Mouse (Mus musculus) G1E-ER4 (cell line): Measurements from ENCODE around the gene Slc34a2. TPM values are rescaled to one million over a fixed set of nuclear protein-coding genes. Genes with fewer than 3 reads are reported as not detected.

Experiments used
- GATA1 ChIP-seq: IDR thresholded peaks from one replicate; pipeline ENCODE4 v1.8.0; 2012; ENCODE audit warnings: low read length, inconsistent platforms
- polyA plus RNA-seq: library from polyadenylated mRNA; stranded (reverse); fragments of >175 nt; gene quantifications from 2 replicates; pipeline ENCODE4 v1.2.3, GENCODE M21; 2012

Gene Slc34a2
- polyA plus RNA-seq, 1 experiment = not detected

- no peak for TF ChIP-seq GATA1
Observed at GRCm38 (mm10) chr5:53061532-53062130, 23.8 kb downstream of the Slc34a2 start.

- TF ChIP-seq GATA1 = no peak
Observed at GRCm38 (mm10) chr5:53074553-53074952, 36.7 kb downstream of the Slc34a2 start.

- TF ChIP-seq GATA1 = no peak
Observed at GRCm38 (mm10) chr5:53078453-53078852, 40.6 kb downstream of the Slc34a2 start.

GRCm38 (mm10) chr5:53087452-53087851 lies 49.6 kb downstream of the Slc34a2 start:
- no peak for TF ChIP-seq GATA1

GRCm38 (mm10) chr5:53091331-53091730 lies 53.5 kb downstream of the Slc34a2 start:
- no peak for TF ChIP-seq GATA1

- no peak for TF ChIP-seq GATA1
Observed at GRCm38 (mm10) chr5:53101848-53102473, 64.1 kb downstream of the Slc34a2 start.

GRCm38 (mm10) chr5:53104177-53104855 lies 66.4 kb downstream of the Slc34a2 start:
- TF ChIP-seq GATA1 = no peak

GRCm38 (mm10) chr5:53105716-53106115 lies 67.8 kb downstream of the Slc34a2 start:
- no peak for TF ChIP-seq GATA1

- no peak for TF ChIP-seq GATA1
Observed at GRCm38 (mm10) chr5:53106125-53106524, 68.2 kb downstream of the Slc34a2 start.

- TF ChIP-seq GATA1 = no peak
Observed at GRCm38 (mm10) chr5:53106731-53107130, 68.8 kb downstream of the Slc34a2 start.

- TF ChIP-seq GATA1 = no peak
Observed at GRCm38 (mm10) chr5:53108026-53108425, 70.1 kb downstream of the Slc34a2 start.

- no peak for TF ChIP-seq GATA1
Observed at GRCm38 (mm10) chr5:53108668-53109067, 70.8 kb downstream of the Slc34a2 start.

GRCm38 (mm10) chr5:53110225-53110624 lies 72.3 kb downstream of the Slc34a2 start:
- no peak for TF ChIP-seq GATA1

- TF ChIP-seq GATA1 = no peak
Observed at GRCm38 (mm10) chr5:53111036-53111435, 73.2 kb downstream of the Slc34a2 start.

- TF ChIP-seq GATA1 = no peak
Observed at GRCm38 (mm10) chr5:53112942-53113341, 75.1 kb downstream of the Slc34a2 start.

GRCm38 (mm10) chr5:53114616-53115267 lies 76.9 kb downstream of the Slc34a2 start:
- TF ChIP-seq GATA1 = no peak
